Mouse (Mus musculus) heart, adult 2 months (tissue): Measurements from ENCODE around the gene Hs1bp3. TPM values are rescaled to one million over a fixed set of nuclear protein-coding genes. Genes with fewer than 3 reads are reported as not detected.

ENCODE experiments used
- DNase-seq, 2 experiments: peaks; one replicate each; pipeline ENCODE4 v3.0.0; 2021
- H3K27ac ChIP-seq: fragments of 200-600 bp; 2 replicates; pipeline ENCODE4 v1.8.1; 2022
- H3K27me3 ChIP-seq: fragments of 200-500 bp; 2 replicates; pipeline ENCODE4 v1.6.1; 2012; ENCODE audit warnings: mild to moderate bottlenecking, low read length, inconsistent platforms, mixed read lengths; ENCODE audit not compliant: control insufficient read depth, insufficient read depth
- H3K36me3 ChIP-seq: fragments of 200-500 bp; 2 replicates; pipeline ENCODE4 v1.6.1; 2012; ENCODE audit warnings: low read length, inconsistent platforms; ENCODE audit not compliant: control insufficient read depth, insufficient read depth
- H3K4me1 ChIP-seq: fragments of 200-500 bp; 2 replicates; pipeline ENCODE4 v1.6.1; 2011; ENCODE audit warnings: low read length; ENCODE audit not compliant: control insufficient read depth, insufficient read depth
- H3K4me3 ChIP-seq: fragments of 200-600 bp; 2 replicates; pipeline ENCODE4 v1.8.1; 2022
- H3K79me2 ChIP-seq: fragments of 200-500 bp; replicated peaks from 2 replicates; pipeline ENCODE4 v1.6.1; 2012; ENCODE audit warnings: mild to moderate bottlenecking, inconsistent platforms, low read length, moderate library complexity, mixed read lengths; ENCODE audit not compliant: control insufficient read depth, insufficient read depth
- H3K9ac ChIP-seq: fragments of 200-500 bp; 2 replicates; pipeline ENCODE4 v1.6.1; 2012; ENCODE audit warnings: low read depth, mild to moderate bottlenecking, control low read depth, inconsistent platforms, low read length, mixed read lengths
- CTCF ChIP-seq: fragments of 200-600 bp; IDR thresholded peaks from 2 replicates; pipeline ENCODE4 v1.8.1; 2022; ENCODE audit warnings: antibody characterized with exemption, mild to moderate bottlenecking, moderate library complexity
- EP300 ChIP-seq: fragments of 200-500 bp; IDR thresholded peaks from 2 replicates; pipeline ENCODE4 v1.6.1; 2011; ENCODE audit warnings: low read depth, low read length, control low read depth; ENCODE audit not compliant: insufficient read depth
- POLR2A ChIP-seq: fragments of 200-500 bp; IDR thresholded peaks from 2 replicates; pipeline ENCODE4 v1.6.1; 2011; ENCODE audit warnings: mild to moderate bottlenecking, low read depth, low read length, control low read depth; ENCODE audit not compliant: insufficient read depth
- WGBS: fragments of 180-500 bp; shearing (Covaris S2); methylation state at CpG from one replicate; pipeline ENCODE4 v1.1.7; 2018; 5-methylcytosine and 5-hydroxymethylcytosine counted together
- intact Hi-C: fragments of 180-260 bp; cut with DNase I; formaldehyde crosslinking; loops from one replicate; pipeline ENCODE4 v1.15.1; 2025
- polyA plus RNA-seq: library from polyadenylated mRNA; depleted of rRNA; stranded (reverse); fragments of >200 nt; gene quantifications from 2 replicates; pipeline ENCODE4 v1.2.3, GENCODE M21; 2012
- total RNA-seq, 2 experiments: library from RNA; stranded (reverse); gene quantifications; 2 replicates each; pipeline ENCODE4 v1.2.3; 2021

Gene Hs1bp3
- total and polyA plus RNA-seq, 3 experiments: 12.7 to 17.3 (median 13.8) TPM

GRCm38 (mm10) chr12:8335503-8335902, 22.3 kb downstream of the Hs1bp3 start:
- Histone ChIP-seq H3K27ac (no peak overlapping the region), H3K79me2 (no peaks in the 10 kb centered on the region), H3K9ac (no peak overlapping the region), H3K27me3 (no peaks in the 10 kb centered on the region), H3K4me1 (peaks cover 20% of the 10 kb centered on the region), H3K4me3 (no peak overlapping the region), H3K36me3 (peaks cover 2% of the 10 kb centered on the region; the same call in 1 of the 2 replicates)
- 91% methylated on average over 2 of the region's 2 CpGs for WGBS
- TF ChIP-seq EP300 (no peak), POLR2A (no peak), CTCF (no peak)
- intact Hi-C loops: no loop called here
- DNase-seq: no peak

- WGBS: 73% methylated on average over 10 of the region's 10 CpGs
- no peak overlapping the region for H3K9ac ChIP-seq
- DNase-seq: no peak
- TF ChIP-seq EP300 (no peak), CTCF (no peak), POLR2A (no peak)
- no peaks in the 10 kb centered on the region for H3K27me3 ChIP-seq
- H3K4me1 ChIP-seq: peaks cover 17% of the 10 kb centered on the region
- H3K79me2 ChIP-seq: no peaks in the 10 kb centered on the region
- intact Hi-C loops: no loop called here
- no peak overlapping the region for H3K4me3 ChIP-seq
- H3K36me3 ChIP-seq: peaks cover 2% of the 10 kb centered on the region; the same call in 1 of the 2 replicates
- H3K27ac ChIP-seq: peak overlapping the region; percentile 65
Observed at GRCm38 (mm10) chr12:8336601-8337285, 23.5 kb downstream of the Hs1bp3 start.

GRCm38 (mm10) chr12:8337286-8338060, 24.2 kb downstream of the Hs1bp3 start:
- WGBS: 41% methylated on average over 12 of the region's 12 CpGs
- H3K36me3 ChIP-seq: peaks cover 2% of the 10 kb centered on the region; the same call in 1 of the 2 replicates
- no peaks in the 10 kb centered on the region for H3K79me2 ChIP-seq
- intact Hi-C loops: no loop called here
- H3K27ac ChIP-seq: peak overlapping the region; percentile 65
- TF ChIP-seq CTCF: peak; percentile 54
- TF ChIP-seq POLR2A: no peak
- TF ChIP-seq EP300: no peak
- no peak overlapping the region for H3K4me3 ChIP-seq
- H3K4me1 ChIP-seq: peaks cover 13% of the 10 kb centered on the region
- H3K9ac ChIP-seq: peak overlapping the region; percentile 35
- DNase-seq: peak in 1 of 2 experiments; percentile 49
- no peaks in the 10 kb centered on the region for H3K27me3 ChIP-seq

GRCm38 (mm10) chr12:8338491-8338890, 25.3 kb downstream of the Hs1bp3 start:
- Histone ChIP-seq H3K27me3 (no peaks in the 10 kb centered on the region), H3K36me3 (peaks cover 2% of the 10 kb centered on the region; the same call in 1 of the 2 replicates), H3K4me3 (no peak overlapping the region), H3K4me1 (peaks cover 13% of the 10 kb centered on the region), H3K9ac (no peak overlapping the region), H3K27ac (peak overlapping the region; percentile 65), H3K79me2 (no peaks in the 10 kb centered on the region)
- intact Hi-C loops: no loop called here
- DNase-seq: no peak
- WGBS: 57% methylated on average over 4 of the region's 4 CpGs
- no peak for TF ChIP-seq CTCF
- no peak for TF ChIP-seq EP300
- TF ChIP-seq POLR2A: no peak

GRCm38 (mm10) chr12:8338918-8339317, 25.7 kb downstream of the Hs1bp3 start:
- intact Hi-C loops: no loop called here
- Histone ChIP-seq H3K9ac (no peak overlapping the region), H3K4me1 (peaks cover 9% of the 10 kb centered on the region), H3K79me2 (no peaks in the 10 kb centered on the region), H3K36me3 (peaks cover 2% of the 10 kb centered on the region; the same call in 1 of the 2 replicates), H3K27ac (no peak overlapping the region; the same call in 1 of the 2 replicates), H3K4me3 (no peak overlapping the region), H3K27me3 (no peaks in the 10 kb centered on the region)
- 90% methylated on average over 8 of the region's 8 CpGs for WGBS
- no peak for DNase-seq
- TF ChIP-seq CTCF: no peak
- TF ChIP-seq POLR2A: no peak
- TF ChIP-seq EP300: no peak
